Mouse (Mus musculus) liver, adult 2 months (tissue): Measurements from ENCODE around the gene Pwp2. TPM values are rescaled to one million over a fixed set of nuclear protein-coding genes. Genes with fewer than 3 reads are reported as not detected.
"Not testable (repeated sequence)": the region's sequence is repeated elsewhere in the genome, so short reads cannot be mapped to it uniquely, and the experiment has no call there.

Experiments used
- DNase-seq: peaks from one replicate; pipeline ENCODE4 v3.0.0-alpha.2; 2011; ENCODE audit warnings: low read depth, low spot score; ENCODE audit errors: extremely low read depth
- H3K27ac ChIP-seq: fragments of 200-500 bp; replicated peaks from 2 replicates; pipeline ENCODE4 v1.5.1; 2012; ENCODE audit warnings: low read depth, mild to moderate bottlenecking, control low read depth, inconsistent platforms, low read length; ENCODE audit not compliant: insufficient read depth
- H3K27me3 ChIP-seq: fragments of 200-500 bp; 2 replicates; pipeline ENCODE4 v1.6.1; 2012; ENCODE audit warnings: mild to moderate bottlenecking, moderate library complexity, low read length, inconsistent platforms; ENCODE audit not compliant: control insufficient read depth, insufficient read depth
- H3K36me3 ChIP-seq: fragments of 200-500 bp; 2 replicates; pipeline ENCODE4 v1.6.1; 2012; ENCODE audit warnings: low read length, inconsistent platforms; ENCODE audit not compliant: control insufficient read depth, insufficient read depth
- H3K4me1 ChIP-seq: fragments of 200-500 bp; 2 replicates; pipeline ENCODE4 v1.6.1; 2011; ENCODE audit warnings: low read length; ENCODE audit not compliant: control insufficient read depth, insufficient read depth
- H3K4me3 ChIP-seq: fragments of 200-500 bp; 2 replicates; pipeline ENCODE4 v1.5.1; 2011; ENCODE audit warnings: low read depth, mild to moderate bottlenecking, control low read depth, low read length, moderate library complexity; ENCODE audit not compliant: insufficient read depth
- H3K79me2 ChIP-seq: fragments of 200-500 bp; 2 replicates; pipeline ENCODE4 v1.6.1; 2012; ENCODE audit warnings: inconsistent platforms, mild to moderate bottlenecking, low read length, moderate library complexity; ENCODE audit not compliant: control insufficient read depth, insufficient read depth
- H3K9ac ChIP-seq: fragments of 200-500 bp; 2 replicates; pipeline ENCODE4 v1.6.1; 2012; ENCODE audit warnings: low read depth, mild to moderate bottlenecking, control low read depth, inconsistent platforms, low read length
- CTCF ChIP-seq: fragments of 200-500 bp; IDR thresholded peaks from 2 replicates; pipeline ENCODE4 v1.5.1; 2011; ENCODE audit warnings: low read depth, low read length, control low read depth
- POLR2A ChIP-seq: fragments of 200-500 bp; IDR thresholded peaks from 2 replicates; pipeline ENCODE4 v1.6.1; 2011; ENCODE audit warnings: low read length, control low read depth; ENCODE audit not compliant: insufficient read depth; ENCODE audit errors: extremely low read depth
- WGBS: fragments of 180-500 bp; shearing (Covaris S2); methylation state at CpG from one replicate; pipeline ENCODE4 v1.1.7; 2018; 5-methylcytosine and 5-hydroxymethylcytosine counted together
- polyA plus RNA-seq: library from polyadenylated mRNA; depleted of rRNA; stranded (reverse); fragments of >200 nt; gene quantifications from 2 replicates; pipeline ENCODE4 v1.2.3, GENCODE M21; 2012; rRNA removed
- total RNA-seq: library from RNA; depleted of rRNA; stranded (reverse); fragments of >200 nt; gene quantifications from 2 replicates; pipeline ENCODE4 v1.2.3, GENCODE M21; 2014; rRNA removed

Pwp2 gene
- total and polyA plus RNA-seq, 2 experiments: 5.3 to 9.3 TPM

- Histone ChIP-seq H3K9ac (no peak overlapping the region), H3K79me2 (no peaks in the 10 kb centered on the region), H3K36me3 (no peaks in the 10 kb centered on the region), H3K27me3 (no peaks in the 10 kb centered on the region), H3K4me3 (no peak overlapping the region), H3K27ac (no peak overlapping the region), H3K4me1 (no peaks in the 10 kb centered on the region; the same call in 1 of the 2 replicates)
- no peak for TF ChIP-seq POLR2A
- TF ChIP-seq CTCF: no peak
- WGBS: 94% methylated on average over 5 of the region's 5 CpGs
- DNase-seq: no peak
Observed at GRCm38 (mm10) chr10:78126311-78126710, 58.6 kb downstream of the Pwp2 start.

GRCm38 (mm10) chr10:78125061-78125460 is 59.9 kb downstream of the Pwp2 start:
- 79% methylated on average over 8 of the region's 8 CpGs for WGBS
- H3K4me1 ChIP-seq, H3K9ac ChIP-seq, DNase-seq, H3K27ac ChIP-seq, H3K4me3 ChIP-seq, H3K79me2 ChIP-seq, H3K36me3 ChIP-seq, H3K27me3 ChIP-seq: not testable (repeated sequence)

GRCm38 (mm10) chr10:78124137-78124536 is 60.8 kb downstream of the Pwp2 start:
- 59% methylated on average over 6 of the region's 6 CpGs for WGBS
- H3K36me3 ChIP-seq, H3K27ac ChIP-seq, H3K79me2 ChIP-seq, DNase-seq, H3K4me3 ChIP-seq, H3K9ac ChIP-seq, H3K27me3 ChIP-seq, H3K4me1 ChIP-seq: not testable (repeated sequence)

Other genes starting within 250 kb of the Pwp2 start
- gene Trpm2, start 214.6 kb downstream of the Pwp2 start, total RNA-seq: 3.1 and 4.1 TPM in 2 replicates
- 2.1 and 3.3 TPM in 2 replicates for gene Trpm2, start 214.6 kb downstream of the Pwp2 start, polyA plus RNA-seq
- gene 1810043G02Rik, start 206.6 kb downstream of the Pwp2 start, total RNA-seq: 5.9 and 8.0 TPM in 2 replicates
- gene 1810043G02Rik, start 206.6 kb downstream of the Pwp2 start, polyA plus RNA-seq: 13.2 and 13.7 TPM in 2 replicates
- 17.5 and 21.1 TPM in 2 replicates for gene Pfkl, start 175.1 kb downstream of the Pwp2 start, total RNA-seq
- 38.6 and 46.0 TPM in 2 replicates for gene Pfkl, start 175.1 kb downstream of the Pwp2 start, polyA plus RNA-seq
- not detected in 2 replicates for gene Dnmt3l, start 143.2 kb downstream of the Pwp2 start, total RNA-seq
- not detected in 2 replicates for gene Dnmt3l, start 143.2 kb downstream of the Pwp2 start, polyA plus RNA-seq
- not detected in 2 replicates for gene Aire, start 141.5 kb downstream of the Pwp2 start, total RNA-seq
- gene Aire, start 141.5 kb downstream of the Pwp2 start, polyA plus RNA-seq: not detected in 2 replicates
- gene Icosl, start 115.8 kb downstream of the Pwp2 start, total RNA-seq: 0.55 and 0.81 TPM in 2 replicates
- gene Icosl, start 115.8 kb downstream of the Pwp2 start, polyA plus RNA-seq: 0.32 and 0.95 TPM in 2 replicates
- gene D10Jhu81e, start 15.4 kb downstream of the Pwp2 start, total RNA-seq: 143 and 150 TPM in 2 replicates
- 267 and 274 TPM in 2 replicates for gene D10Jhu81e, start 15.4 kb downstream of the Pwp2 start, polyA plus RNA-seq
- gene Trappc10, start 59.5 kb upstream of the Pwp2 start, total RNA-seq: 10.3 and 11.1 TPM in 2 replicates
- 16.5 and 19.8 TPM in 2 replicates for gene Trappc10, start 59.5 kb upstream of the Pwp2 start, polyA plus RNA-seq
- gene Agpat3, start 167.3 kb upstream of the Pwp2 start, total RNA-seq: 132 and 161 TPM in 2 replicates
- gene Agpat3, start 167.3 kb upstream of the Pwp2 start, polyA plus RNA-seq: 351 and 387 TPM in 2 replicates
- 39.8 and 41.9 TPM in 2 replicates for gene Rrp1, start 227.9 kb upstream of the Pwp2 start, total RNA-seq
- gene Rrp1, start 227.9 kb upstream of the Pwp2 start, polyA plus RNA-seq: 30.7 and 37.6 TPM in 2 replicates
- gene Cstb, start 240.5 kb upstream of the Pwp2 start, total RNA-seq: 52.0 and 60.8 TPM in 2 replicates
- 41.4 and 47.5 TPM in 2 replicates for gene Cstb, start 240.5 kb upstream of the Pwp2 start, polyA plus RNA-seq